Mouse (Mus musculus): ENCODE measurements around the gene Vmn2r83.
"Not testable (repeated sequence)": the region's sequence is repeated elsewhere in the genome, so short reads cannot be mapped to it uniquely, and the experiment has no call there.

DNA sequence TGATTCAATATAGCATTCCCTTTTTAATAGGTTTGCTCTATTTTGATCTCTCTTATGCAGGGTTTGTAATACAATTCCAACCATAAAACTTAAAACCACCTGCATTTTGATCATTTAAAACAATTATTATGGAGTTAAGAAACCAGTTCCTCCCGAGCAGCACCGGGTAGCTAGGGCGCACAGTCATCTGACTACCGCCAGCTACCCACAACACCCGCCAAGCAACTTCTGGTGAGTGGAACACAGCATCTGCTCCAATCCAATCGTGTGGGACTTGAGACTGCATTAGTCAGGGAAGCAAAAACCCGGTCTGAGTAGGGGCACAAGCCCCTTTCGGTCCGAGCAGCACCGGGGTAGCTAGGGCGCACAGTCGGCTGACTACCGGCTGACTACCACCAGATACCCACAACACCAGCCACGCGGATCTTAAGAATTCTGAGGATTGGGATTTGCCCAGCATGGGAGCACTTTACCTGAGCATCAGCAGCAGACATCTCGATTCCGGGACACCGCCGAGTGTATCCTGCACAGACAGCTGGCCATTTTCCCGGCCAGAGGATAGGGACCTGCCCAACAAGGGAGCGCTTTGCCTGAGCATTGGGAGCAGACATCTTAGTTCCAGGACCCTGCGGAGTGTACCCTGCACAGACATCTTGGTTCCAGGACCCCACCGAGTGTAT, 33.2 kb upstream of the Vmn2r83 start:
- TF ChIP-seq CTCF (IDR thresholded peaks at IDR 0.05; ENCODE audit: control insufficient read depth, insufficient read depth, insufficient replicate concordance, low read depth, low read length); POLR2A (IDR thresholded peaks at IDR 0.05; ENCODE audit: control insufficient read depth, low read depth, low read length): not testable (repeated sequence)

Measured in testis, adult 2 months (tissue).